Mouse (Mus musculus) ES-Bruce4 (cell line): ENCODE data around the gene Fam83g. TPM values are rescaled to one million over a fixed set of nuclear protein-coding genes. Genes with fewer than 3 reads are reported as not detected.

Source experiments
- H3K27ac ChIP-seq: 2 replicates; pipeline ENCODE4 v1.5.1; 2012; ENCODE audit warnings: low read length, inconsistent platforms; ENCODE audit not compliant: insufficient read depth
- H3K27me3 ChIP-seq: 2 replicates; pipeline ENCODE4 v1.6.1; 2012; ENCODE audit warnings: mild to moderate bottlenecking, low read length, inconsistent platforms; ENCODE audit not compliant: control insufficient read depth, poor library complexity, insufficient read depth, severe bottlenecking
- H3K36me3 ChIP-seq: 2 replicates; pipeline ENCODE4 v1.6.1; 2012; ENCODE audit warnings: inconsistent platforms, mild to moderate bottlenecking, low read length, moderate library complexity; ENCODE audit not compliant: control insufficient read depth, poor library complexity, insufficient read depth, severe bottlenecking
- H3K4me1 ChIP-seq: one replicate; pipeline ENCODE4 v1.8.1; 2011; ENCODE audit warnings: low read length; ENCODE audit not compliant: control insufficient read depth, insufficient read depth
- H3K4me3 ChIP-seq: 2 replicates; pipeline ENCODE4 v1.5.1; 2011; ENCODE audit warnings: low read depth, mild to moderate bottlenecking, low read length
- H3K9ac ChIP-seq: 2 replicates; pipeline ENCODE4 v1.6.1; 2012; ENCODE audit warnings: low read depth, mild to moderate bottlenecking, inconsistent platforms; ENCODE audit not compliant: poor library complexity, severe bottlenecking
- H3K9me3 ChIP-seq: replicated peaks from 2 replicates; pipeline ENCODE4 v1.6.1; 2012; ENCODE audit warnings: mild to moderate bottlenecking, low read length, inconsistent platforms; ENCODE audit not compliant: control insufficient read depth, poor library complexity, insufficient read depth, severe bottlenecking
- CTCF ChIP-seq: IDR thresholded peaks from one replicate; pipeline ENCODE4 v1.8.1; 2011; ENCODE audit warnings: low read depth, low read length
- EP300 ChIP-seq: IDR thresholded peaks from 2 replicates; pipeline ENCODE4 v1.6.1; 2011; ENCODE audit warnings: low read depth, low read length; ENCODE audit not compliant: insufficient read depth
- POLR2A ChIP-seq: IDR thresholded peaks from one replicate; pipeline ENCODE4 v1.8.1; 2011; ENCODE audit warnings: low read length; ENCODE audit not compliant: insufficient read depth
- polyA plus RNA-seq: library from polyadenylated mRNA; stranded (reverse); fragments of >200 nt; gene quantifications from 2 replicates; pipeline ENCODE4 v1.2.4, GENCODE M21; 2011; ENCODE audit warnings: low read depth; ENCODE audit not compliant: missing spikeins, insufficient read depth, insufficient read length

The Fam83g gene
- polyA plus RNA-seq, 1 experiment = 7.7 TPM

DNA sequence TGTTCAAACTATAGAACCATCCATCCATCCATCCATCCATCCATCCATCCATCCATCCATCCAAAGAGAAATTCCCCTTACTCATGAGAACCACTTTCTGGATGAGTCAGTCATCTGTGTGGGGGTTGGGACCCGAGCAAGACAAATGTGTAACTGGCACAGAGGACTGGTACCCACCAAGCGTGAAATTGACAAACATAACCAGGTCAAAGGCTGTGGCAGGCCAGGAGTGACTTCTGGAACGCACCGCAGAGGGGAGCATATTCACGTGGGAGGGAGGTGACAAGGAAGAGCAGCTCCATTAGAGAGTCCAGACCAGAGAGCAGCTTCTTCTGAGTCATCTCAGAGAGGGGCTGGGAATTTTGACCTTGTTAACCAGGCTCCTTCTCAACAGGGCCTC lies 38.2 kb downstream of the Fam83g start:
- Histone ChIP-seq H3K27ac (no peak overlapping the region), H3K27me3 (no peaks in the 10 kb centered on the region), H3K9me3 (no peaks in the 10 kb centered on the region), H3K4me1 (no peaks in the 10 kb centered on the region), H3K4me3 (no peak overlapping the region), H3K36me3 (no peaks in the 10 kb centered on the region), H3K9ac (no peak overlapping the region)
- no peak for TF ChIP-seq CTCF
- TF ChIP-seq POLR2A = no peak
- TF ChIP-seq EP300 = no peak

DNA sequence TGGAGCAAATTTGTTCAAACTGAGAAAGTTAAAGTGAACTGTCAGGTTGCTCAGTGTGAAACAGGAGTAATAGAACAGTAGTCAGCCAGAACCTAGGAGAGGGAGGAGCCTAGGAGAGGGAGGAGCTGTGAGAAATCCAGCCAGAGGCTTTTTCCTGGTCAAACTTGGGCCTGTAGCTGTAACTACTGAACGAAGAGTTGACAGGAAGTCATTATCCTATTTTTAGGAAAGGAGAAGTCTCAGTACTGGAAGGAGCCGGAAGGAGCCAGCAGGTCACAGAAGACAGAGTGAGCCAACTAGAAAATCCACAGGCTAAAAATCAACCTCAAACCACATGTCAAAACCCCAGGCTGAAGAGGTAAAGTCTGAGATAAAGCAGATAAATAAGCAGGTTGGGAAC lies 44.1 kb downstream of the Fam83g start:
- peaks cover 24% of the 10 kb centered on the region for H3K36me3 ChIP-seq

DNA sequence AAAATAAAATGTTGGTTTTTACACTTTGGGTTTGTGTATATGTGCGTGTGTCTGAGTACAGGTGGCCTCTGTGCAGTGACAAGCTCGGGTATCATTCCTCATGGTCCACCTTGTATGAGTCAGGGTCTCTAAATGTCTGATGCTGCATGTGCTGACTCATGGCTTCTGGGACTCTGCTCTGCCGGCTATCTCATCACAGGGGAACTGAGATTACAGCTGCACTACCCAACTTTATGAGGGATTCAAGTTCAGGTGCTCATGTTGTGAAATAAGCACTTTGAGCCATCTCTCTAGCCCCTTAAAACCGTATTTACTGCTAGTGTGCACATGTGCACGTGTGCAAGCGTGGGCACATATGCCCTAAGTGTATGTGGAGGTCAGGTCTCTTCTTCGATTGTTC lies 48.8 kb downstream of the Fam83g start:
- Histone ChIP-seq H3K4me1 (no peaks in the 10 kb centered on the region), H3K27ac (no peak overlapping the region), H3K4me3 (no peak overlapping the region), H3K27me3 (no peaks in the 10 kb centered on the region), H3K9ac (no peak overlapping the region), H3K9me3 (no peaks in the 10 kb centered on the region), H3K36me3 (peaks cover 49% of the 10 kb centered on the region)
- no peak for TF ChIP-seq EP300
- TF ChIP-seq POLR2A = no peak
- TF ChIP-seq CTCF = no peak

More for the DNA sequence above, 44.1 kb downstream of the Fam83g start:
- H3K9ac ChIP-seq = no peak overlapping the region
- H3K27ac ChIP-seq = no peak overlapping the region
- no peaks in the 10 kb centered on the region for H3K27me3 ChIP-seq
- no peaks in the 10 kb centered on the region for H3K9me3 ChIP-seq
- no peak for TF ChIP-seq EP300
- no peak for TF ChIP-seq CTCF
- no peaks in the 10 kb centered on the region for H3K4me1 ChIP-seq
- H3K4me3 ChIP-seq = no peak overlapping the region

DNA sequence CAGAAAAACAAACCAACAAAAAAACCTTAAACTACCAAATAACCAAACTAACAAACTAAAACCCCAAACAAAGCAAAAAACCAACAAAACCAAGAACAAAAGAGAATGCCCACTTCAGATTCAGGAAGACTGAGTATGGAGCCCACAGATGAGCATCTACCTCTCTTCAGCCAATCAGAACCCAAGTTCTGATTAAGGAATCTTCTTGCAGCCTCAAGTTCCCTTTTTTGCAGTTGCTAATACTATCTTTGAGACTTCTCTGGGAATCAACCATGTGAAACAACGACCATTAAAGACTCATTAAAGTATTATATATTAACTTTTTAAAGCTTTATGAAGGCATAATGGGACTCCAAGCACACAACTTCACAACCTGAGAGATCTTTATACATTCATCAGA lies 53.4 kb downstream of the Fam83g start:
- H3K36me3 ChIP-seq = peaks cover 64% of the 10 kb centered on the region
- no peak overlapping the region for H3K4me3 ChIP-seq
- no peak overlapping the region for H3K9ac ChIP-seq
- no peak overlapping the region for H3K27ac ChIP-seq
- no peaks in the 10 kb centered on the region for H3K4me1 ChIP-seq
- no peaks in the 10 kb centered on the region for H3K27me3 ChIP-seq
- no peaks in the 10 kb centered on the region for H3K9me3 ChIP-seq
- TF ChIP-seq CTCF = no peak
- no peak for TF ChIP-seq POLR2A
- TF ChIP-seq EP300 = no peak

DNA sequence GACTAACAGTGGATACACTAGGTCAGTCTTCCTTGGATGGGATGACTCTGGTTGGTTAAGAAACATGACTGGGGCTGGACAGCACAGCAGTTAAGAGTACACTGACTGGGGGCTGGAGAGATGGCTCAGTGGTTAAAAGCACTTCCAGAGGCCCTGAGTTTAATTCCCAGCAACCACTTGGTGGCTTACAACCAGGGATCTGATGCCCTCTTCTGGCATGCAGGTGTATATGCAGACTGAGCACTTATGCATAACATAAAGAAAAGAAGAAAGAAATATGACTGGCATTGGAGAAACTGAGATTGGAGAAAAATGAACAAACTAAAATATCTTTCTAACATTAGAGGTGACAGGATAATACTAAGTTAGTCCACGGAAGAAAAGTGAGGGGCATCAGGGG lies 56.6 kb downstream of the Fam83g start:
- Histone ChIP-seq H3K36me3 (peaks cover 58% of the 10 kb centered on the region), H3K4me3 (no peak overlapping the region), H3K27ac (no peak overlapping the region), H3K27me3 (no peaks in the 10 kb centered on the region), H3K9ac (no peak overlapping the region), H3K4me1 (no peaks in the 10 kb centered on the region), H3K9me3 (no peaks in the 10 kb centered on the region)
- TF ChIP-seq POLR2A (no peak), EP300 (no peak), CTCF (no peak)

DNA sequence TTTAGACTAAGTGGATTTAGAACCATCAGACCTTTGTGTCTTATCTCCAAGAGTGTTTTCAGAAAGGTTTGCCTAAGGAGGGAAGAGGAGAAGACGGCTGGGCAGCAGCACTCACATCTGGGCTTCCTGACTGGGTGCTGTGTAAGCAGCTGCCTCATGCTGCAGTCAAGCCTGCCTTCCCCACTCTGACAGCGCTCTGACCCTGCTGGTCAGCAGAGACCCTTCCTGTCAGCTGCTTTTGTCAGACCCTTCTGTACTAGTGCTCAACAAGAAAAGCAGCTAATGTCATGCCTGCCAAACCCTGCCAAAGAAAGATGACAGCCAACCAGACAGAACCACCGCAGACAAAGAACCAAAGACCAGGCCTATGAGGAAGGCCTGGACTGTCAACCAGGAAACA lies 59.9 kb downstream of the Fam83g start:
- H3K9me3 ChIP-seq = no peaks in the 10 kb centered on the region
- H3K27me3 ChIP-seq = no peaks in the 10 kb centered on the region
- H3K4me3 ChIP-seq = no peak overlapping the region
- TF ChIP-seq EP300 = no peak
- TF ChIP-seq CTCF = no peak
- TF ChIP-seq POLR2A = no peak
- no peak overlapping the region for H3K9ac ChIP-seq
- H3K36me3 ChIP-seq = peaks cover 56% of the 10 kb centered on the region
- no peaks in the 10 kb centered on the region for H3K4me1 ChIP-seq
- H3K27ac ChIP-seq = no peak overlapping the region
